Mouse (Mus musculus) adrenal gland, postnatal 25 days (tissue): ENCODE results near the gene Rimklb. TPM values are rescaled to one million over a fixed set of nuclear protein-coding genes. Genes with fewer than 3 reads are reported as not detected.
A peak's percentile ranks its signal among the peaks of the same experiment; 100 is the strongest.

Experiments
- DNase-seq: peaks from one replicate; pipeline ENCODE4 v3.0.0; 2021; ENCODE audit warnings: mixed read lengths
- total RNA-seq: library from RNA; stranded (reverse); gene quantifications from 2 replicates; pipeline ENCODE4 v1.2.3, GENCODE M21; 2021

Rimklb gene
- total RNA-seq, 1 experiment from 2014 or later, result 0.52 TPM

DNA sequence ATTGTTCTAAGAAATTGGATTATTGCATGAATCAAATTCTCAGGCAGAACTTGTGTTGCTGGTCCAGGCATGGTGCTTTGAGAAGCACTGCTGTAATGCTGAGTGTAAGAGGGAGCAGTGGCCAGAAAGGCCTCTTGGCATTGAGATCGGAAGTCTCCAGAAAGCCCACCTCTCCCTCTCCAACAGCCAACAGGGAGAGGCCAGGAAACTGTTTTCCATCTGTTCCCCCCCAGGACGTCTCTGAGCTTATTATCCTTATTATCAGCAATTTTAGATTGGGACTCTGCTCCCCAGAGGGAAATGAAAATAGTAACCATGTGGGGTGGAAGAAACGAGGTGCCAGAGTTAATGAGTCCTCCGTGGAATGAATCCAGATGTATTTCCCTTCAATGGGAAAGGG, 82.2 kb downstream of the Rimklb start:
- DNase-seq, result no peak

DNA sequence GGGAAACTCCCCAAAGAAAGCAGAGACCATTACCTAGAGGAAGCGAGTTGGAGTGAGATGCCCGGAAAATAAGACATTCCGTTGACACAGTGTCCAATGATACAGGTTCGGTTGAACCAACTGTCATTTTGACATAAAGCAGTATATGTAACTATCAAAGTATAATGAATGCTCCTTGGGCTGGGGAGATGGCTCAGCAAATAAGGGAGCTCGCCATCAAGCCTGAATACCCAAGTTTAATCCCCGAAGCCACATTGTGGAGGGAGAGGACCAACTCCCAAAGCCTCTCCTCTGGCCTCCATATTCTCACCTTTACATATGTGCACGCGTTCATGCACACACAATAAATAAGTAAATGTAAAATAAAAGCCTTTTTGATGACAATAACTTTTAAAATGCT, 87.3 kb downstream of the Rimklb start:
- DNase-seq, result no peak

DNA sequence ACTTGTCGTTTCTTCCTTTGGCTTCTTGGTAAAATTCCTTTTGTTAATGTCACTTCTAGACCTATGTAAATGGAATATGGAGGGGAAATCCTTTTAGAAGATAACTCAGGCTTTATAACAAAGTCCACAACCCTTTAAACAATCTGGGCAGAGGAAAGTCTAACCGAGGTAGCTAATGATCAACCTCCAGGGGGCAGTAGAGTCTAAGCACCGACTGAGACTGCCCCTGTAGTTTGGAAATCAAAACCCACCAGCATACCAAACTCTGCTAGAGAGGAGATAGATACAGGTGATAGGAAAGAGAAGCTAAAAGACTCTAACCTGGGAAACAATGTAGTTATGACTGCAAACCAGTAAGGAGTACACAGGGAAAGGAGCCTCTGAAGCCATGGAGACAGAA, 96.3 kb downstream of the Rimklb start:
- DNase-seq, result peak; percentile 10

DNA sequence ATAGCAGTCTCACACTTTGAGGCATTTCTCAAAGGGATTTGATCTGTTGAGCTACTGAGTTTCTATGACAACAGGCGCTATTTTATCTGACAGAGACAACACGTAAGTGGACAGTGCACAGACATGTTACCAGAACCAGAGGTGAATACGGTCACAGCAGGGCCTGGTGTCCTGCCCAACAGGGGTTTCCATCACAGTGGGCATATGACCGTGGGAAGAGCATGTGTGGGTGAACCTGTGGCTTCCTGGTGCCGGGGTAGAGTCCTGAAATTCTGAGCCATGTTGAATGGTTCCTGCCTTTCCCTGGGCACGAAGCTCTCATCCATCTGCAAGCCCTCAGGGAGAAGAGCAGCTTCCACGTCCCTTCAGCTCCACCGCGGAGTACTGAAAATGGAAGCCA, 98.3 kb downstream of the Rimklb start:
- DNase-seq, result no peak

Other genes with a start within 250 kb of the Rimklb start
- not detected in 2 replicates for gene Klrg1, start 215.9 kb downstream of the Rimklb start, total RNA-seq
- 159 and 168 TPM in 2 replicates for gene M6pr, start 190.0 kb downstream of the Rimklb start, total RNA-seq
- 17.9 and 29.8 TPM in 2 replicates for gene Phc1, start 158.2 kb downstream of the Rimklb start, total RNA-seq
- 7.5 and 8.6 TPM in 2 replicates for gene Mfap5, start 7.1 kb upstream of the Rimklb start, total RNA-seq
- not detected in 2 replicates for gene Aicda, start 55.0 kb upstream of the Rimklb start, total RNA-seq
- 6.1 and 8.7 TPM in 2 replicates for gene Apobec1, start 103.7 kb upstream of the Rimklb start, total RNA-seq
- not detected in 2 replicates for gene Gdf3, start 111.3 kb upstream of the Rimklb start, total RNA-seq
- not detected in 2 replicates for gene Dppa3, start 127.6 kb upstream of the Rimklb start, total RNA-seq
- gene Nanog, start 208.7 kb upstream of the Rimklb start, total RNA-seq, result not detected in 2 replicates